Mouse (Mus musculus): Measurements from ENCODE around the gene Hcst. TPM values are rescaled to one million over a fixed set of nuclear protein-coding genes. Genes with fewer than 3 reads are reported as not detected.

Gene Hcst
- total and polyA plus RNA-seq, 2 experiments = 1.9 to 5.0 TPM

GRCm38 (mm10) chr7:30453327-30453726 is 33.7 kb upstream of the Hcst start:
- Histone ChIP-seq H3K27me3 (ENCODE audit: control insufficient read depth, insufficient read depth, low read length) (peaks cover 14% of the 10 kb centered on the region), H3K4me3 (ENCODE audit: insufficient read depth, low read depth, low read length) (no peak overlapping the region)
- WGBS = 26% methylated on average over 25 of the region's 25 CpGs

DNA sequence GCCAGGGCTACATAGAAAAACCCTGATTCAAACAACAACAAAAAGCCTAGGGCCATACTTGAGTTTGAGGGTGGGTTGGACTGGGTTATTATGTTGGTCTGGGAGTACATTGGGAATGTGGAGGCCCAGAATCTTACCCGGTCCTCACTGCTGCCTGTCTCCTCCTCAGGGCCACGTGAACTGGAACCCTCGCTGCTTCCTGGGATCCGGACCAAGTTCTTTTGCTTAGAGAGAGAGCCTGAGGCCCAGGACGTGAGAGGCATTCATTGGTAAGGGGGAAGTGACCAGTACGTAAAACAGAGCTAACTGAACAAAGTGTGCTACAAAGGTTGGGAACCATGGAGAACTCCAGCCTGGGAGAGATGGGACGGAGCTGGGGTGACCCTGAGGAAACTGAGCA is 30.6 kb upstream of the Hcst start:
- Histone ChIP-seq H3K79me2 (ENCODE audit: control insufficient read depth, insufficient read depth, low read length) (no peaks in the 10 kb centered on the region), H3K27ac (replicated peaks; ENCODE audit: insufficient read depth, low read depth, low read length) (no peak overlapping the region), H3K4me1 (ENCODE audit: control insufficient read depth, insufficient read depth, low read length) (peaks cover 4% of the 10 kb centered on the region; the same call in 1 of the 2 replicates), H3K27me3 (ENCODE audit: control insufficient read depth, insufficient read depth, low read length) (peaks cover 13% of the 10 kb centered on the region), H3K36me3 (ENCODE audit: control insufficient read depth, insufficient read depth, low read length) (no peaks in the 10 kb centered on the region), H3K9ac (ENCODE audit: low read depth, low read length) (no peak overlapping the region), H3K4me3 (ENCODE audit: insufficient read depth, low read depth, low read length) (no peak overlapping the region)
- WGBS = 87% methylated on average over 7 of the region's 7 CpGs
- TF ChIP-seq POLR2A (IDR thresholded peaks at IDR 0.05; ENCODE audit: extremely low read depth, insufficient read depth, low read length) = no peak
- no peak for TF ChIP-seq CTCF (IDR thresholded peaks at IDR 0.05; ENCODE audit: low read depth, low read length)
- DNase-seq (ENCODE audit: extremely low read depth, low read depth, low spot score) = no peak

More at GRCm38 (mm10) chr7:30453327-30453726, 33.7 kb upstream of the Hcst start:
- no peak for TF ChIP-seq POLR2A (IDR thresholded peaks at IDR 0.05; ENCODE audit: extremely low read depth, insufficient read depth, low read length)
- no peak for TF ChIP-seq CTCF (IDR thresholded peaks at IDR 0.05; ENCODE audit: low read depth, low read length)
- DNase-seq (ENCODE audit: extremely low read depth, low read depth, low spot score) = no peak
- no peak overlapping the region for H3K27ac ChIP-seq (replicated peaks; ENCODE audit: insufficient read depth, low read depth, low read length)
- H3K9ac ChIP-seq (ENCODE audit: low read depth, low read length) = no peak overlapping the region
- H3K36me3 ChIP-seq (ENCODE audit: control insufficient read depth, insufficient read depth, low read length) = no peaks in the 10 kb centered on the region
- no peaks in the 10 kb centered on the region for H3K79me2 ChIP-seq (ENCODE audit: control insufficient read depth, insufficient read depth, low read length)
- H3K4me1 ChIP-seq (ENCODE audit: control insufficient read depth, insufficient read depth, low read length) = peaks cover 4% of the 10 kb centered on the region; the same call in 1 of the 2 replicates

GRCm38 (mm10) chr7:30444971-30445751 is 25.5 kb upstream of the Hcst start, which contains the start of gene Aplp1:
TSS of gene Aplp1 (minus strand) at chr7:30445535.
- Histone ChIP-seq H3K36me3 (ENCODE audit: control insufficient read depth, insufficient read depth, low read length) (no peaks in the 10 kb centered on the region), H3K27me3 (ENCODE audit: control insufficient read depth, insufficient read depth, low read length) (peaks cover 11% of the 10 kb centered on the region), H3K27ac (replicated peaks; ENCODE audit: insufficient read depth, low read depth, low read length) (no peak within 1 kb of the TSS), H3K79me2 (ENCODE audit: control insufficient read depth, insufficient read depth, low read length) (no peaks in the 10 kb centered on the region), H3K9ac (ENCODE audit: low read depth, low read length) (peak within 1 kb of the TSS; percentile 53), H3K4me3 (ENCODE audit: insufficient read depth, low read depth, low read length) (peak within 1 kb of the TSS; percentile 56; the same call in 1 of the 2 replicates), H3K4me1 (ENCODE audit: control insufficient read depth, insufficient read depth, low read length) (no peaks in the 10 kb centered on the region)
- WGBS = 2% methylated on average over 49 of the region's 72 CpGs
- TF ChIP-seq CTCF (IDR thresholded peaks at IDR 0.05; ENCODE audit: low read depth, low read length) = no peak
- TF ChIP-seq POLR2A (IDR thresholded peaks at IDR 0.05; ENCODE audit: extremely low read depth, insufficient read depth, low read length) = no peak
- no peak for DNase-seq (ENCODE audit: extremely low read depth, low read depth, low spot score)

DNA sequence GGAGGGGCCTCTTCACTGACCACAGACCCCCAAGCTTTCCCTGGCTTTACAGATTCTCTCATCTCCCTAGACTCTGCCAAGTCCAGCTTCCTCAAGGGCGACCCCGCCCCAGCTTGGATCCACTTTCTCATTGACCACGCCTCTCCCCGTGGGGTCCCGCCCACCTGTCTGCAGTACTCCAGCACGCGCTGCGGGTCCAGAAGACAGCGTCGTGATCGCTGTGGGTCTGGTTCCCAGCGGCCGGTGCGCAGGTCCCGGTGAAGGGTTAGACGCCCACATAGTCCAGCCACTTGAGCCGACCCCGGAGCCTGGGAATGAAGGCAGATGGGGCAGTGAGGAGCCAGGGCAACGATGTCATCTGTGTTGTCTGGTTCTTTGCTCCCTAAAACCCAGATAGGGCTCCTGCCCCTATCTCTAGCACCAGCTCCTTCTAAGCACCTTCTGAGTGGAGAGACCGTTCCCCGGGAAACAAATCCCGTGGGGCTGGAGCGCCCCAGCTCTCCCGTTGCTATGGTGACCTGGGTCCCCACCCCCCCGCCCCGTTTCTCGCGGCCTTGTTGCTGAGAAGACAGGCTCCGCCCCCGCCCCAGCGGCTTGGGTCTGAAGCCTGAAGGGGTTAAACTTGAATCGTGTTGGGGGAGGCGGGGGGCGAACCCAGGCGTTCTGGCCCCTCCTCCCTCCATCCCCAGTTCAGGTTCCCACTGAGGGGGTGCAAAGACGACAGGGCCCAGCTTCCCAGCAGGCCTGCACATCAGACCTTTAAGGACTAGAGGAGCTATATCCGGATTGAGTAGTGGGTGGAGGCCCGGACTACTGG is 24.7 kb upstream of the Hcst start:
- H3K27ac ChIP-seq (replicated peaks; ENCODE audit: insufficient read depth, low read depth, low read length) = no peak overlapping the region
- H3K36me3 ChIP-seq (ENCODE audit: control insufficient read depth, insufficient read depth, low read length) = no peaks in the 10 kb centered on the region
- WGBS = 2% methylated on average over 38 of the region's 38 CpGs
- no peak for TF ChIP-seq POLR2A (IDR thresholded peaks at IDR 0.05; ENCODE audit: extremely low read depth, insufficient read depth, low read length)
- TF ChIP-seq CTCF (IDR thresholded peaks at IDR 0.05; ENCODE audit: low read depth, low read length) = no peak
- H3K4me1 ChIP-seq (ENCODE audit: control insufficient read depth, insufficient read depth, low read length) = no peaks in the 10 kb centered on the region
- H3K4me3 ChIP-seq (ENCODE audit: insufficient read depth, low read depth, low read length) = no peak overlapping the region; the same call in 1 of the 2 replicates
- peaks cover 11% of the 10 kb centered on the region for H3K27me3 ChIP-seq (ENCODE audit: control insufficient read depth, insufficient read depth, low read length)
- no peak overlapping the region for H3K9ac ChIP-seq (ENCODE audit: low read depth, low read length)
- no peaks in the 10 kb centered on the region for H3K79me2 ChIP-seq (ENCODE audit: control insufficient read depth, insufficient read depth, low read length)
- no peak for DNase-seq (ENCODE audit: extremely low read depth, low read depth, low spot score)

- no peak for TF ChIP-seq POLR2A (IDR thresholded peaks at IDR 0.05; ENCODE audit: extremely low read depth, insufficient read depth, low read length)
- no peak for TF ChIP-seq CTCF (IDR thresholded peaks at IDR 0.05; ENCODE audit: low read depth, low read length)
- Histone ChIP-seq H3K4me1 (ENCODE audit: control insufficient read depth, insufficient read depth, low read length) (no peaks in the 10 kb centered on the region), H3K79me2 (ENCODE audit: control insufficient read depth, insufficient read depth, low read length) (no peaks in the 10 kb centered on the region), H3K9ac (ENCODE audit: low read depth, low read length) (no peak overlapping the region), H3K36me3 (ENCODE audit: control insufficient read depth, insufficient read depth, low read length) (no peaks in the 10 kb centered on the region), H3K27ac (replicated peaks; ENCODE audit: insufficient read depth, low read depth, low read length) (no peak overlapping the region), H3K27me3 (ENCODE audit: control insufficient read depth, insufficient read depth, low read length) (peaks cover 11% of the 10 kb centered on the region), H3K4me3 (ENCODE audit: insufficient read depth, low read depth, low read length) (no peak overlapping the region)
- DNase-seq (ENCODE audit: extremely low read depth, low read depth, low spot score) = no peak
- WGBS = 39% methylated on average over 9 of the region's 9 CpGs
These were observed 24.0 kb upstream of the Hcst start for GRCm38 (mm10) chr7:30443696-30444095.
